Mouse (Mus musculus) midbrain, postnatal 0 days (tissue): ENCODE measurements around the gene Adarb2. TPM values are rescaled to one million over a fixed set of nuclear protein-coding genes. Genes with fewer than 3 reads are reported as not detected.

Experiments
- ATAC-seq: fragments of 200-750 bp; cut with Nextera tagmentation; 2 replicates; pipeline ENCODE4 v1.8.0; 2017; ENCODE audit warnings: moderate number of reproducible peaks, mild to moderate bottlenecking, moderate TSS enrichment, moderate library complexity; ENCODE audit not compliant: low FRiP score
- DNase-seq: peaks from one replicate; pipeline ENCODE4 v3.0.0-alpha.2; 2015; ENCODE audit warnings: low spot score
- H3K27ac ChIP-seq: fragments of 300-500 bp; sonication (generic); 2 replicates; pipeline ENCODE4 v1.5.1; 2014; ENCODE audit warnings: low read depth, mild to moderate bottlenecking, low read length, mixed read lengths
- H3K27me3 ChIP-seq: fragments of 300-500 bp; sonication (generic); 2 replicates; pipeline ENCODE4 v1.6.1; 2014; ENCODE audit warnings: low read length, control low read depth, mixed read lengths; ENCODE audit not compliant: insufficient read depth
- H3K36me3 ChIP-seq: fragments of 300-500 bp; sonication (generic); 2 replicates; pipeline ENCODE4 v1.6.1; 2014; ENCODE audit warnings: low read length, control low read depth, mixed read lengths; ENCODE audit not compliant: insufficient read depth
- H3K4me1 ChIP-seq: fragments of 300-500 bp; sonication (generic); 2 replicates; pipeline ENCODE4 v1.6.1; 2014; ENCODE audit warnings: mild to moderate bottlenecking, control low read depth, antibody characterized with exemption, low read length, mixed read lengths; ENCODE audit not compliant: insufficient read depth
- H3K4me2 ChIP-seq: fragments of 300-500 bp; sonication (generic); 2 replicates; pipeline ENCODE4 v1.6.1; 2014; ENCODE audit warnings: low read depth, mild to moderate bottlenecking, low read length, mixed read lengths; ENCODE audit not compliant: poor library complexity, severe bottlenecking
- H3K4me3 ChIP-seq: fragments of 300-500 bp; sonication (generic); 2 replicates; pipeline ENCODE4 v1.5.1; 2014; ENCODE audit warnings: low read depth, mild to moderate bottlenecking, low read length, moderate library complexity
- H3K9ac ChIP-seq: fragments of 300-500 bp; sonication (generic); replicated peaks from 2 replicates; pipeline ENCODE4 v1.6.1; 2014; ENCODE audit warnings: mild to moderate bottlenecking, low read length, moderate library complexity, mixed read lengths; ENCODE audit not compliant: poor library complexity, severe bottlenecking
- H3K9me3 ChIP-seq: fragments of 300-500 bp; sonication (generic); 2 replicates; pipeline ENCODE4 v1.6.1; 2016; ENCODE audit warnings: low read length, control low read depth
- CTCF ChIP-seq: IDR thresholded peaks from 2 replicates; pipeline ENCODE4 v1.5.1; 2016; ENCODE audit warnings: antibody characterized with exemption, mild to moderate bottlenecking
- WGBS: fragments of 180-500 bp; shearing (Covaris S2); extraction: QIAGEN DNeasy Blood & Tissue Kit; methylation state at CpG from one replicate; pipeline ENCODE4 v1.1.7; 2014; 5-methylcytosine and 5-hydroxymethylcytosine counted together
- polyA plus RNA-seq: library from polyadenylated mRNA; unstranded; fragments of >200 nt; fragmentation: Nextera tagmentation; extraction: Ambion mirVana; gene quantifications from 2 replicates; pipeline ENCODE4 v1.2.1, GENCODE M21; 2015
- total RNA-seq: library from RNA; depleted of rRNA; stranded (reverse); fragments of >200 nt; gene quantifications from 2 replicates; pipeline ENCODE4 v1.2.3, GENCODE M21; 2014

Gene Adarb2
- total and polyA plus RNA-seq, 2 experiments from 2014 or later: 16.9 to 36.3 TPM

DNA sequence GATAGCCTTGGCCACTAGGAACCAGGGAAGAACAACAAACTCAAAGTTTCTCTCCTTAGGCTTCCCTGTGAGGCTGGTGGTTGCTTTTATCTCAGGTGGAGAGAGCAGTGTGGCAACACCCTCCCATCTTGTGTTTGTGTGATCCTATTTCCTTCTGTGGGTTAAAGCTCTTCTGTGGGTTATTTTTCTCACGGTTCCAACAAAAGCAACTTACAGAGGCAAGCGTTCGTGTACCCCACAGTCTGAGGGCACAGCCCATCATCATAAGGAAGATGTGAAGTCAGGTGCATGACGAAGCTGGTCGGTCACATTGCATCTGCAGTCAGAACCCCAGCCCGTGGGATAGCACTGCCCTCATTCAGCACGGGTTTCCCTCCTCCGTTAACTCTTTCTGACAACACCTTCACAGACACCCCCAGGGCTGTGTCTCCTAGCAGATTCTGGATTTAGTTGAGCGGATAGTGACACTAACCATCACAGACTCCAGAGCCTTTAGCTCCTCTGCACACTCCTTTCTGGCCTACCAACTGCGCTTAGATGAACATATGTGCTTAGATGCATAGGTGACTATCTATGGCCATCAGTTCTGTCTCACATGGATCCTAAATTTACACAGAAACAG, 581.1 kb downstream of the Adarb2 start:
- no peak for DNase-seq
- Histone ChIP-seq H3K4me1 (no peaks in the 10 kb centered on the region), H3K27ac (no peak overlapping the region), H3K27me3 (no peaks in the 10 kb centered on the region), H3K9me3 (no peaks in the 10 kb centered on the region), H3K4me2 (no peak overlapping the region), H3K9ac (no peak overlapping the region), H3K4me3 (no peak overlapping the region), H3K36me3 (no peaks in the 10 kb centered on the region)
- TF ChIP-seq CTCF: no peak
- ATAC-seq: no peak
- 84% methylated on average over 10 of the region's 10 CpGs for WGBS

DNA sequence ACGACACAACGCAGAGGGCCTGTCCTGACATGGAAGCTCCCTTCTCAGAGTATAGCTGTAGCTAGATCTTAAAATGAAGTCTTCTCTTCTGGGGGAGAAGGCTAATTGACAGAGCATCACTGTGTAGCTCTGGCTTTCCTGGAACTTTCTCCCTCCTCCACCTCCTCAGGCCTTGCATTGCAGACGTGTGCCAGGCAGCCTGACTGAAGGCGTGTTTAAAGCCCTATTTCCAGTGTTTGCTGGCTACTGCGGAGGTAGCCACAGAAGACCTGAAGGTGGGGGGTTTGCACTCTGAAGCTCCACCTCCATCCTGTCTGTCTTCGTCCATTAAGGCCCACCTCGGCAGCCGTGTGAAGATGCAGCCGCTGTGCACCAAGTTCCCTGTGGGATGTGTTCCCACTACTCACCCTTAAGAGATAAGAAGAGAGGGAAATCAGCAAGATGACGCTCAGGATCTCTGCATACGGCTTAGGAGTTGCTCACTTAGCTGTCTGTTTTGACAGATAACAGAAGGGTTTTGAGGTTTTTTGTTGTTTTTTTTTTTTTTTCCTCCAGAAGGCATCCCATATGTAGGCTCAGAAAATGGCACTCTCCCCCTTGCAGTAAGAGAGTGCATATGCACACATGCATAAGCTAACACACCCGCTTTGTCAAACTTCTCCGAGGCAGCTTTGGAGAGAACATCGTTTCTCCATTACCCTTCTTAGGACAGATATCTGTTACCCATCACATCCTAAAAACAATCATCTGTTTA, 581.8 kb downstream of the Adarb2 start:
- H3K27ac ChIP-seq: no peak overlapping the region
- no peak for TF ChIP-seq CTCF
- H3K4me1 ChIP-seq: no peaks in the 10 kb centered on the region
- H3K36me3 ChIP-seq: no peaks in the 10 kb centered on the region
- WGBS: 71% methylated on average over 14 of the region's 14 CpGs
- ATAC-seq (no peak), DNase-seq (no peak)
- no peak overlapping the region for H3K4me3 ChIP-seq
- H3K4me2 ChIP-seq: no peak overlapping the region
- H3K9ac ChIP-seq: no peak overlapping the region
- no peaks in the 10 kb centered on the region for H3K9me3 ChIP-seq
- H3K27me3 ChIP-seq: no peaks in the 10 kb centered on the region

DNA sequence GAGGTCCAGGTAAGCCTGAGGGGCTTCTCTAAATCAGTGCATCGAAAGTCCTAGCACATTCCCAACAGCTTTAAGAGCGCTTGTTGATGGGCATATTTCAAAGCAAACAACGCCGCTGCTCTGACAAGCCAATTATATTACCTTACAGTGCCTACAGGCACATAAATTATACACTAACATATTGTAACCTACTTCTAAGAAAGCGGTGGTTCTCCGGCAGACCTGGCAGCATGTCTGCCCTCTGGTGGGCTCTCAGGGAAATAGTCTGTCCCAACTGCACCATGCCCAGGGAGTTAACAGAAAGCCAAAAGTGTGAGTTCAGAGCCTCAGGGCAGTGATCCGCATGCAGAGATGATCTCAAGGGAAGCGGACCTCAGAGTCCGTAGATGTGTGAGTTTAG, 582.5 kb downstream of the Adarb2 start:
- Histone ChIP-seq H3K9ac (no peak overlapping the region), H3K36me3 (no peaks in the 10 kb centered on the region), H3K4me1 (no peaks in the 10 kb centered on the region), H3K4me3 (no peak overlapping the region), H3K9me3 (no peaks in the 10 kb centered on the region), H3K27me3 (no peaks in the 10 kb centered on the region), H3K27ac (no peak overlapping the region), H3K4me2 (no peak overlapping the region)
- 24% methylated on average over 9 of the region's 9 CpGs for WGBS
- ATAC-seq (peak; percentile 84), DNase-seq (peak; percentile 83)
- peak; percentile 91 for TF ChIP-seq CTCF

DNA sequence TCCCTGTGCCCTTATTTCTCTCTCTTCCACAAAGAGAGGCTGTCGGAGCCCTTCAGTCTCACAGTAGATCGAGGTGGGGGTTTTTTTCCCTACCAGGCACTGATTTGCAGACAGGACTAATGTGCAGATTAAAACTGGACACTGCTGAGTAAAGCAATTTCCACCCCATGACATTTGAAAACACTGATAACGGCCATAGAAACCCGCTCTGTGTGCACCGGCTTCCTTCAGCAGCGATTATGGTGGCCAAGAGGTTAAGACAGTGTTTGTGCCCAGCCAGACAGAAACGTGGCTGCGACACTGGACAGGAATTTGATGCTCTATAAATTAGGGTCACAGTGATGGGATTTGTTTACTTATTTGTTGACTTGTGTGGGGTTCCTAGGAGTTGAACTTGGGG, 590.6 kb downstream of the Adarb2 start:
- no peaks in the 10 kb centered on the region for H3K27me3 ChIP-seq
- no peak for TF ChIP-seq CTCF
- 71% methylated on average over 8 of the region's 8 CpGs for WGBS
- no peak overlapping the region for H3K9ac ChIP-seq
- no peak overlapping the region for H3K27ac ChIP-seq
- ATAC-seq (no peak), DNase-seq (no peak)
- H3K9me3 ChIP-seq: no peaks in the 10 kb centered on the region
- H3K36me3 ChIP-seq: no peaks in the 10 kb centered on the region
- H3K4me1 ChIP-seq: no peaks in the 10 kb centered on the region
- H3K4me3 ChIP-seq: no peak overlapping the region
- H3K4me2 ChIP-seq: no peak overlapping the region

DNA sequence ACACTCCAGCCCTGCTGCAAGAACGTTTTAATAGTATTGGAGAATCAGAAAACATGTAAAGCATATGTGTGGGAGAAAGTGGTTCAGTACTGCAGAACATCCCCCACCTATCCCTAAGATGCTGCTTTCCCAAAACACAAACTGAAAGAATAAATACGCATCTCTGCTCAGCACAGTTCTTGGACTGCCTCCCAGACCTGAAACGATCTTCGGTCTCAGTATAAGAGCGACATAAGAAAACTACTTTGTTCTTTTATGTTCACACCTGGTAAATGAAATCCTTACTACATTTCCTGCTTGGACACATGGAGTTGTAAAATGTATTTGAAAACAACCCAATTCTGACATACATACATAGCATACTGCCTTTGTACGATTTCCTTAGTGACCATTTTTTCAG, 597.9 kb downstream of the Adarb2 start:
- WGBS: 80% methylated on average over 6 of the region's 6 CpGs
- peaks cover 12% of the 10 kb centered on the region; the same call in 1 of the 2 replicates for H3K36me3 ChIP-seq
- DNase-seq (no peak), ATAC-seq (no peak)
- no peaks in the 10 kb centered on the region for H3K4me1 ChIP-seq
- no peak overlapping the region for H3K27ac ChIP-seq
- no peak overlapping the region for H3K9ac ChIP-seq
- no peak overlapping the region for H3K4me2 ChIP-seq
- H3K27me3 ChIP-seq: no peaks in the 10 kb centered on the region
- H3K9me3 ChIP-seq: no peaks in the 10 kb centered on the region
- no peak overlapping the region for H3K4me3 ChIP-seq
- no peak for TF ChIP-seq CTCF

DNA sequence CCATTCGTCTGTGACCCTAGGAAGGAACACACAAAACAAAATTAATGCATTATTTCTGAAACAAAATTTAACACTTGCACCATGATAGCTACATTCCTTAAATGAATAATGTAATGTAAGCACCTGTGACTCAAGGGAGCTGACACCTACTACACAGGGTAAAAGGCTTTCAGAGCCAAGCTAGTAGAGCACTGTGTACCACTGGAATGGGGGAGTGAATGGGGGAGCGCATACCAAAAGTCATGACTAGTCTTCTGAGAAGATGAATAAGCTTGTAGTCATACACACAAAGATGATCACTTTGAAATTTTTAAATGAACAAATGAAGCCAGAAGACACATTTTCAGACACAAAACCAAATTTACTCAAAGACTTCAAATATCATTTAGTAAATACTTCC, 603.3 kb downstream of the Adarb2 start:
- WGBS: 99% methylated on average over 2 of the region's 2 CpGs
- Histone ChIP-seq H3K4me3 (no peak overlapping the region), H3K27ac (no peak overlapping the region), H3K4me1 (no peaks in the 10 kb centered on the region), H3K9ac (no peak overlapping the region), H3K36me3 (peaks cover 12% of the 10 kb centered on the region; the same call in 1 of the 2 replicates), H3K27me3 (no peaks in the 10 kb centered on the region), H3K4me2 (no peak overlapping the region), H3K9me3 (no peaks in the 10 kb centered on the region)
- no peak for TF ChIP-seq CTCF
- DNase-seq (no peak), ATAC-seq (no peak)
